Mouse (Mus musculus): ENCODE measurements around the gene Cxcl2. TPM values are rescaled to one million over a fixed set of nuclear protein-coding genes. Genes with fewer than 3 reads are reported as not detected.
A peak's percentile ranks its signal among the peaks of the same experiment; 100 is the strongest.

Cxcl2 gene
- total RNA-seq, 2 experiments from 2014 or later: 0.37 to 0.76 TPM

GRCm38 (mm10) chr5:90891464-90891813, 12.2 kb upstream of the Cxcl2 start:
- no peak for DNase-seq (ENCODE audit: low spot score in 2 of 2)

GRCm38 (mm10) chr5:90894231-90894630, 9.4 kb upstream of the Cxcl2 start:
- DNase-seq (ENCODE audit: low spot score in 2 of 2): no peak

- DNase-seq (ENCODE audit: low spot score in 2 of 2): no peak
Measured at GRCm38 (mm10) chr5:90897429-90897828, 6.2 kb upstream of the Cxcl2 start.

GRCm38 (mm10) chr5:90899308-90899707, 4.4 kb upstream of the Cxcl2 start:
- no peak for DNase-seq (ENCODE audit: low spot score in 2 of 2)

GRCm38 (mm10) chr5:90900147-90900546, 3.5 kb upstream of the Cxcl2 start:
- no peak for DNase-seq (ENCODE audit: low spot score in 2 of 2)

- no peak for DNase-seq (ENCODE audit: low spot score in 2 of 2)
Measured at GRCm38 (mm10) chr5:90900688-90901087, 3.0 kb upstream of the Cxcl2 start.

GRCm38 (mm10) chr5:90902380-90903260, 1.1 kb upstream of the Cxcl2 start:
- no peak for DNase-seq (ENCODE audit: low spot score in 2 of 2)

- no peak for DNase-seq (ENCODE audit: low spot score in 2 of 2)
Measured at GRCm38 (mm10) chr5:90908983-90909382, 5.3 kb downstream of the Cxcl2 start.

- no peak for DNase-seq (ENCODE audit: low spot score in 2 of 2)
Measured at GRCm38 (mm10) chr5:90919495-90919894, 15.8 kb downstream of the Cxcl2 start.

- no peak for DNase-seq (ENCODE audit: low spot score in 2 of 2)
Measured at GRCm38 (mm10) chr5:90922958-90923357, 19.3 kb downstream of the Cxcl2 start.

- no peak for DNase-seq (ENCODE audit: low spot score in 2 of 2)
Measured at GRCm38 (mm10) chr5:90930546-90930945, 26.9 kb downstream of the Cxcl2 start.

- DNase-seq (ENCODE audit: low spot score in 2 of 2): peak; percentile 73 to 77
Measured at GRCm38 (mm10) chr5:90930971-90931851, 27.5 kb downstream of the Cxcl2 start, which contains the start of gene Mthfd2l. Gene Mthfd2l (plus strand): TSS chr5:90931117.

GRCm38 (mm10) chr5:90931911-90932310, 28.2 kb downstream of the Cxcl2 start:
- DNase-seq (ENCODE audit: low spot score in 2 of 2): no peak

GRCm38 (mm10) chr5:90936706-90937105, 33.0 kb downstream of the Cxcl2 start:
- DNase-seq (ENCODE audit: low spot score in 2 of 2): no peak

- no peak for DNase-seq (ENCODE audit: low spot score in 2 of 2)
Measured at GRCm38 (mm10) chr5:90945453-90945852, 41.8 kb downstream of the Cxcl2 start.

GRCm38 (mm10) chr5:90949499-90949898, 45.8 kb downstream of the Cxcl2 start:
- DNase-seq (ENCODE audit: low spot score in 2 of 2): no peak

- no peak for DNase-seq (ENCODE audit: low spot score in 2 of 2)
Measured at GRCm38 (mm10) chr5:90951475-90951874, 47.8 kb downstream of the Cxcl2 start.

GRCm38 (mm10) chr5:90952731-90953481, 49.2 kb downstream of the Cxcl2 start:
- DNase-seq (ENCODE audit: low spot score in 2 of 2): no peak

Data from adrenal gland, postnatal 4 days (tissue).